Mouse (Mus musculus) frontal cortex, adult 2 months (tissue): Measurements from ENCODE around the gene Hs2st1. TPM values are rescaled to one million over a fixed set of nuclear protein-coding genes. Genes with fewer than 3 reads are reported as not detected.

ENCODE experiments used
- DNase-seq, 2 experiments: peaks; one replicate each; pipeline ENCODE4 v3.0.0; 2022; ENCODE audit warnings: low spot score in 1 of 2; ENCODE audit errors: extremely low spot score in 1 of 2
- polyA plus RNA-seq: library from polyadenylated mRNA; depleted of rRNA; stranded (reverse); fragments of >200 nt; gene quantifications from 2 replicates; pipeline ENCODE4 v1.2.3, GENCODE M21; 2012; rRNA removed

Hs2st1 gene
- polyA plus RNA-seq, 1 experiment: 21.7 TPM

DNA sequence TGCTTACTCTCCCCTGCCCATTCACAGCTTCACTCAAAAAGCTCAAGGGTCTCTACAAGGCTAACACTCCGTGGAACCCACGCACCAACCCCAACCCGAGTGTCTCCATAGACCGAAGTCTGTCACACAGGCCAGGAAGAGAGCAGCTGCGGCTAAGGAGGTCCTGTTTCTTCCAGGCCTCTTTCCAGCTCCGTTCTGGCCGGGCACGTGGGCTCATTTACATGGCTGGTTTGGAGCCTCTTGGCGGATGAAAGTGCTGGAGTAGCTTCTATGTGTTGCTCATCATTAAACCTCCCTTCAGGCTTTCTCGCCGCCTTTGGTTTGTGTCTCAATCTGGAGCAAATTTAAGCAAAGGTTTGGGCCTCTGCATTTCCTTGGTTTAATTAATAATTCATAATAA, 164.7 kb downstream of the Hs2st1 start:
- DNase-seq: no peak

DNA sequence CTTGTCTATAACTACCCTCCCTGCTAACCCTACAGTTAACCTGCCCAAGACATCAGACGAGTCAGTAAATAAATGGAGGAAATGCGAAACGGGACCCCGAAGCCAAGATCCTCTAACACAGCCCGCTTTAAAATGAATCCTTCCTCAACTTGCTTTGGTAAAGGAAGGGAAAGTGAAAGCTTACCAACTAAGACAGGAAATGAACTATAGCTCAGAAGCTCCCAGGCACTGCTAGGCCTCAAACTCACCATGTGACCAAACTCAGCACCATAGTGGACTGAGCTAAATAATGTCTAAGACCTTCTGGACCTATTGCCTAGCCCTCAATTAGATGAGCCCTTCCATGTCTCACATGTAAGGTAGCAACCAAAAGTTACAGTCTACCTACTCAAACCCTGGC, 168.7 kb downstream of the Hs2st1 start:
- DNase-seq: no peak

DNA sequence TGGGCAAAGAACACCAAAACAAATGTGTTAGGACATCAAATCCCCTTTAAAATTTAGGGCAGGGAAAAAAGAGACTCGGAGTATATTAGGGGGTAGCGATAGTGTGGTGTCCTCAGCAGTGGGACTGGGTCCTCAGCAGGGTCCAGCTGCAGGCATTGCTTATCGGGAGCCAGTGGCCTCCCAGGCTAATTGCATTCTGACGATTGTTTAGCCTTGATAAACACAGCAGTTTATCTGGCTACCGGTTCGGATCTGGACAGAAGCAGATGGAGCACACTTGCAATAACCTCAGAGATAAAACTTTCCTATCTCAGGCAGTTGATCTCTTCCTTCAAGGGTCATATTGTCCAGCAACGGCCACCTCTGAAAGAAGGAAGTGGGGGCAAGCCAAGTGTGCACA, 169.1 kb downstream of the Hs2st1 start:
- no peak for DNase-seq

DNA sequence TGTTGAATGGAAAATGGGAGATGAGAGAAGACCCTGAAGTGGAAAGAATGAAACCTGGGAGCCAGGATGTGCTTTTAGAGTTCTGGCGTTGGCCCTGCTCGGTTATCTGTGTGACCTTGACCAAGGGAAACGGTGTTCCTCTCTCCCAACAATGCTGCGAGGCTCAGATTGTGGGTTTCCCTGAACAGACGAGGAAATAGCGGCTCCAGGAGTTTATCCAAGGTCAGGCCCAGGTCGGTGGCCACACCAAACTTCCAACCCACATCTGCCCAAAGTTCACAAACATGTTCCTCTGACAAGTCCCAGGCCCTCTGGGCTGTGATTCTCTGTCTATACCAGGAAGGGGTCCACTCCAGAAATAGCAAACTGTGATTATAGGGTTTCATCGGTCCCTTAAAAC, 169.6 kb downstream of the Hs2st1 start:
- no peak for DNase-seq

DNA sequence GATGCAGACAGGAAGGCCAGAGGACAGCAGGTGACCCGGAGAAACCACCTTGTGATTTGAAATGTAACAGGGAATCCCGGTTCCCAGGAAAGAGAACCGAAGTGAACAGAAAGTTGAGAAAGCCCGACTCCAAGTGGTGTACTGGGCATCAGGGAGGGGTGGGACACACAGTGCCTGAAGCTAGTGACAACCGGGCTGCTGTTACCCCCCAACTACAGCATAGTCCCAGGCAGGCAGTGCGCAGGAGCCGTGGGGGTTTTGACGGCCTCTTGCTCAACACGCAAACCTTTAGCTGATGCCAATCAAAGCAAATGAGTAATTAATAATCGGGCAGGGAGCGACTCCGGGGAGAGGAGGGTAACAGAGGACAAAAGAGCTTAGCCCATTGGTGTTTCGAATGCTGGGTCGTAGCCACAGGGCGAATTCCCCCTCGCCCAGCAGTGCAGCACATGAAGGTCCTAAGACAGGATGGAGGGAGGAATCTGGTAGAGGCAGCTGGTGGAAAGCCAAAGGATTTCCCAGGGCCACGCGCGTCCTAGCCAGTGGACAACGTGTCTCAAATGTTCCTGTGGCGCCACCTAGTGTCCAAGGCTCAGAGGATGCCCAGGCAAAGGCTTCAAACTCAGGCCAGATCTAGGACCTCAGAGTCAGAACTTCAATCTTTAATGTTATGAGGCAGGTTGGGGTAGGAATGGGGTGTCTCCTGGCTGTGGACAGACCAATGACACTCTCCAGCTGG, 170.5 kb downstream of the Hs2st1 start:
- peak; percentile 69 to 96 for DNase-seq

DNA sequence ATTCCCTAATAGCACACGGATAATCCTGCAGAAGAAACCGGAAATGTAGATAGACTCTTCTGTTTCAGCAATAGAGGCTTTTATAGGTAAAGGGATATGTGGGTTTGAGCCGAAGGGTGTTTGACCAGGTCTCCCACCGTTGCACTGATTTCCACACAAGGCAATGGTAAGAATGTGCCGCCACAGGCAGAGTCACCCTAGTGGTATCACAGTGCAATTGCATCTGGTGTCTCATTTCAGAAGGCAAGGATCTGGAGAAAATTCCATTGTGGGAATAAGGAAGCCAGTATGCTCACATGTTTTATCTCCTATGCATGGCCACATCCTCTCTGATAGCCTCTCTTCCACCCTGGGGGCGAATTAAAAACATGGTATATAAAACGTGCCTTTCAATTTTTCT, 171.8 kb downstream of the Hs2st1 start:
- DNase-seq: no peak

DNA sequence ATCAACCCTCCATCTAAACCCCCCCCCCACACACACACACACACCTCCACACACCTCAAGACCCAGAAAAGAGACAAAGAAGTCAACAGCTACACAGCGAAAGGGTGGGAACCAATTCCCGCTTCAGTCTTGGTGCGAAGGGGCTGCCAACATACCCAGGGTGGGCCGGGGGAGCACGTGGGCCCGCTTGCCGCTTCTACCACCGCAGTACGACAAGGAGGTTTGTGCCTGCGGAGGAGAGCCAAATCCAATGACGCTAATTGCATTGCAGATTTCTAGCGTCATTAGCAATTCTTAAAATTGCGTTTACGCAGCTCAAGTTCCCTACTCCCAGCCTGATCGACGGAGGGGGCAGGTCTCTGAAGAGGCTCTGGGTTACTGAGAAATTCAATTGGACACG, 173.5 kb downstream of the Hs2st1 start:
- no peak for DNase-seq

DNA sequence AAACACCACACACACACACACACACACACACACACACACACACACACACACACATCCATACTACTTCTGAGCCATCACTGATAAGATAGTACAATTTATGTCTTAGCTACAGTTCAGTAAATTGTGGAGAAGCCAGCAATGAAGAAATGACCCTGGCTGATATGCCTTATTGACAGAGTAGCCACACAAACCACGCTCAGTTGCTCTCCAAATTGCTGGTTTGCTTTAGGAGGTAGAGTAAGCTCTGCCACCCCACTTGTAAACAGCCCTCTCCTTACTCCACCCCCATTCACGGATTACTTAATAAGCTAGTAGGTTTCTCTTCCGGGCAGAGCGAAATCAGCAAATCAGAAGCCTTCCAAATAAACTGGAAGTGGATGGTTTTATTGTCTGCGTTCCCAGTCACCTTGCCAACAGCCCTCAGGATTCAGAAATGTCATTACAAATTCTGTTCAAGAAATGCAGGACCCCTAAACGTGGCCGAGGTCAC, 175.5 kb downstream of the Hs2st1 start:
- DNase-seq: no peak

DNA sequence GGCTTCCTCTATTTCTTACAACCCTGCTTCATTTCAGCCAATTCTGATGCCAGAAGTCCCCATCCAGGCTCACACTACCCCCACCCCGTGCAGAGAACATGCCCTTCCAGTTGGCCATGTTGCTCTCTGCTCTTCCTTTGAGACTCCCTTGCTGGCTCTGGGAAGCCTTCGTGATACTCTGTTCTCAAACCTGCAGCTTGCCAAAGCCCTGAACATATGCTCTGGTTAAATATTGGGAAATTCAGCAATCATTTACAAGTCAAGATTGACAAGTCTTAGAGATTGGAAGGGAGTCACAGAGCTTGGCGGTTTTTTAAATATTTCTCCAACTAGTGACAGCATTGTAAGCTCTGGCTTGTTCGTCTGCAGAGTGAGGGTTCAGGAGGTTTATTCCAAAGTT, 183.5 kb downstream of the Hs2st1 start:
- no peak for DNase-seq

DNA sequence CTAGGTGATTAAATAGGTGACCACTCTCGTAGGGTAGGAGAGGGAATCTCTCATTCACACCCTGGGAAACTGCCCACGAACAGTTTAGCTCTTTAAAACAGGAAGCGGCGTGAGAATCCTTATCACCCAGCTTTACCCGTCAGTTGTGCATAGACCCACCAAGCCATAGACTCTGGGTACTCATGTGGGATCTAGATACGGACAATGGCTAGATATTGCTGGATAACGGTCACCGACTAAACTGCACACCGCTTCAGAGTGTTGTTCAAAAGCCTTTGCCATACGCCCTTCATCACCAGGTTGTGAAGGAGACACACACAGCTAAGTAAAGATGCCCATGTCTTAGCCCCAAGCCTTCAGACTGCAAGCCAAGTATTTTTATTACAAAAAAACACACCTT, 185.3 kb downstream of the Hs2st1 start:
- no peak for DNase-seq

DNA sequence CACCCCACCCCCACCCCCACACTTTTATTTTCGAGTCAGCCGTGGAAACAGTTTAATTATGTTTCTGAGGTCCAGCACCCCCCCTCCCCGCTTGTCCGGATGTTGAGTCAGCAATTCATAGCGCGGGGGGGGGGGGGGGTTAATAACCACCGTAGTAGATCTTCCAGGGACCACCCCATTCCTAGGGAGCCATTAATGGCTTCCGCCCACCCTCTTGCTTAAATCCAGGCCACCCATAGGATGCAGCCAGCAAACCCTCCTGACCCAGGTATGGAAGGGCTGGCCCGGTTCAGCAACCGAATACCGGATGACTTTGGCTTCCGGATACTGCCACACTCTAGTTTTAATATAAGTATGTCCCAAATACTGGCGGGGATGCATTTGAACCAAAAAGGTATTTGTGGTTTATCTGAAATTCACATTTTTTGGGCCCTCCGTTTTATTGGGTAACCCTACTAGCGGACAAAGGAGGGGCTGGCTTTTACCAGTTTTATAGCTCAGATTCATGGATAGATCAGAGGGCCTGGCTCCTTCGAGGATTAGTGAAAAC, 188.5 kb downstream of the Hs2st1 start:
- DNase-seq: no peak

DNA sequence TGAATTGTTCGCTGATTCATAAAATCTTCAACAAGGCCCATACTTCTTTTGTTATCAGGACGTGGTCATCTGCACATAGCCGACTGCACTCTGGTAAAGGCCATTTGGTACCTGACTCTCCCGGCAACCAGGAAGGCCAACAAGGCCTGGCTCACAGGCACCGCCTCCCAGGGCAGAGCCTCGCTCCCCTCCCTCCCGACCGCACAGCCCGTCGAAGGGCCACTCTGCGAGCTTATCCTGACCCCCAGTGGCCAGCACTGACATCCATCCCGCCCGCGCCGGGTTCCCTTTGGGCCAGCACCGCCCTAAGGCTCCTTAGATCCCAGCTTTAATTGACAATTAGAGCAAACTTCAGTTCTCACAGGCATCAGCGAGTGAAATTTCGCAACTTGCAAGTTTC, 189.1 kb downstream of the Hs2st1 start:
- peak in 1 of 2 experiments; percentile 66 for DNase-seq

DNA sequence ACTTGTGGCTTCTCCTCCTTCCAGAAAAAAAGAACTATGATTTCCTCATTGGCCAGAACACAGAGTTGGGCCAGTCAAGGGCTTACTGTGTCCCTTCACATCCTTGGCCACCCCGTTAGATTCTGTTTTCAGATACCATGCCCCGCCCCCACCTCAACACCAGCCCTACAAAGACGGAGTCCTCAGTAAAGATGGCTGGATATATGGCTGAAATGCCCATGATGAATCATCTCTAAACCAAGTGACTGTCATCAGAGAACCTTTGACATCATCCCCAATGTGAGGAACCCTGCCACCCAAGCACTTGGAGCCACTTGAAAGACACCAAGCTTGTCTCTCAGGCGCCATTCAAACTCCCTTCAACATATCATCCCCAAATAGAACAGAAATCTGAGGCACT, 190.2 kb downstream of the Hs2st1 start:
- no peak for DNase-seq

Other genes with a start within 250 kb of the Hs2st1 start
- 267 and 289 TPM in 2 replicates for gene Selenof, start 123 bp upstream of the Hs2st1 start, polyA plus RNA-seq
- gene Sh3glb1, start 150.2 kb upstream of the Hs2st1 start, polyA plus RNA-seq: 31.0 and 32.3 TPM in 2 replicates
- gene Clca3a1, start 190.8 kb upstream of the Hs2st1 start, polyA plus RNA-seq: 4.6 and 8.8 TPM in 2 replicates
- gene Clca3a2, start 249.3 kb upstream of the Hs2st1 start, polyA plus RNA-seq: 0.53 and 0.74 TPM in 2 replicates